Mouse (Mus musculus) erythroblast, embryonic 14.5 days (primary cell): Measurements from ENCODE around the gene Arhgef7.

Experiments used
- GATA1 ChIP-seq: IDR thresholded peaks from 2 replicates; pipeline ENCODE4 v1.6.1; 2012; ENCODE audit warnings: low read length, inconsistent platforms, mixed read lengths
- TAL1 ChIP-seq: IDR thresholded peaks from 3 replicates; pipeline ENCODE4 v1.6.1; 2012; ENCODE audit warnings: low read length, inconsistent platforms, mixed read lengths

DNA sequence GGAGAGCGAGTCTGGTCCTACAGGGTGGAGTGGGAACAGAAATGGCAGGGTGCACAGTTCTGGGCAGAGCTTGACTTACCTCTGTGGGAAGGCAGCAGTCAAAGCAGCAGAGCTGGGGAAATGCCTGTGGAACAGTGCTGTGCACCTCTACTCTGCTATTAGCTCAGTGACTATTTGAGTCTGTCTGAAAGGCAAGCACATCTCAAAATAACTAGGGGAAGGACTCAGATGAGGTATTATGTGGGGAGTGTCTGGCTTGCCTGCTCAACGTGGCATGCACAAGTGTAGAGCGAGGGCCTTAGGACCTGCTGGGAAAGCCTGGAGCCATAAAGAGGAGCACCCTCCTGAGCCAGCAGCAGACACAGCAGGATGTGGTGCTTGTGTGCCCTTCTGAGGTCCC is 79.8 kb downstream of the Arhgef7 start:
- TF ChIP-seq TAL1 = no peak
- no peak for TF ChIP-seq GATA1
